Comparison of ENCODE assay signal across 8 mouse cellular contexts in the genomic region with DNA sequence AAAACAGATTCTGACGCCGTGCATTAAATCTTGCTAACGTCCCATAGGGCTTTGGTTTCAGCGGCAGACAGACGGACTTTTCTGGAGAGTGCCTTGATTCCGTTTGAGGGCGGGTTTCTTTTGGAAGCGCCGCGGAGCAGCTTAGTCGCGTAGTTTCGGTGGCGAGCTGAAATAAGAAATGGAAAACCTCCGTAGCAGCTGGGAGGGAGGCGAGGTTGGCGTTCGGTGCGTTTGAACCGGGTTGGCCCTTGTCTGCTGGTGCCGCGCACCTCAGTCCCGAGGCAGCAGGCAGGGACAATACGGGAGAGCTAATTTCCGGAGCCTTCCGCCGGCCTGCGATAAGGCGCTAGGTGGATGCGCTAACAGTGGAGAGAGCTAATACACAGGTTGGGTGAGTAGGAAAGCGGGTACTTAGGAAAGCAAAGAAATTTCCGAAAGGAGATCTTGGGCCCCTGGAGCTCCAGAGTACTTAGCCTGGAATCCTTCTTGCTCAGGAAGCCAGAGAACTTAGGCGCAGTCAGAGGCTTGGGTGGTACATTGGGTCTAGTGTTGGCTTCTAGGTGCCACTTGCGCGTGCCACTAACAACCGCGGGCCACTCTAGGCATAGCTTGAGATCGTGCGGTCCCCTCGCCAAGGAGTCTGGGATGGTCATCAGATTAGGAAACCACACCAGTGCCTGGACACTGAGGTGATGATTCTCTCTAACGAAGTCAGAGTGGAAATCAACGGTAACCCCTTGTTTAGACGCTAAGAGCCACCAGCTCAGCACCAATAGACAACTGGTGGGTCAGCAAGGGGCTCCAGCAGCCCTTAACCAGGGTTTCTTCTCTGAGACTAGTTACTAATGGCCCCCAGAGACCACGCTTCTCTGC. TPM values are rescaled to one million over a fixed set of nuclear protein-coding genes. Genes with fewer than 3 reads are reported as not detected.
DNase-seq lines count a peak whose midpoint lies in the region; ATAC-seq lines count a peak whose summit lies in the region.

No protein-coding gene starts in this region.

- peaks cover 19% of the 10 kb centered on the region for H3K4me1 ChIP-seq in hindbrain, embryonic 12.5 days
- no peaks in the 10 kb centered on the region for H3K4me1 ChIP-seq in liver, embryonic 15.5 days (replicated peaks)

- H3K27me3 ChIP-seq in hindbrain, embryonic 12.5 days: peaks cover 93% of the 10 kb centered on the region
- peaks cover 99% of the 10 kb centered on the region for H3K27me3 ChIP-seq in liver, embryonic 15.5 days

- H3K4me2 ChIP-seq in hindbrain, embryonic 12.5 days (replicated peaks): peak overlapping the region; percentile 33
- peak overlapping the region; percentile 37 for H3K4me2 ChIP-seq in liver, embryonic 15.5 days

- no peak for ATAC-seq in hindbrain, embryonic 12.5 days (ENCODE audit: low FRiP score)
- ATAC-seq in liver, embryonic 15.5 days (ENCODE audit: insufficient read depth): no peak

- H3K9ac ChIP-seq in hindbrain, embryonic 12.5 days: no peak overlapping the region
- no peak overlapping the region for H3K9ac ChIP-seq in liver, embryonic 15.5 days

- H3K4me3 ChIP-seq in hindbrain, embryonic 12.5 days: peak overlapping the region; percentile 8
- no peak overlapping the region for H3K4me3 ChIP-seq in liver, embryonic 15.5 days (replicated peaks)

- DNase-seq in layer of hippocampus, postnatal 10 days (ENCODE audit: low spot score in 2 of 2): peak; percentile 16 to 30
- no peak for DNase-seq in layer of hippocampus, adult 8-10 months (ENCODE audit: low spot score in 2 of 2)
- DNase-seq in embryo, embryonic 9.5 days (ENCODE audit: extremely low spot score): peak; percentile 70
- DNase-seq in layer of hippocampus, postnatal 36 days: no peak
- DNase-seq in right cerebral cortex, postnatal 10 days (ENCODE audit: low spot score in 2 of 2): no peak
- no peak for DNase-seq in gastrocnemius, postnatal 10 days

- WGBS in hindbrain, embryonic 12.5 days: under 1% methylated on average over 44 of the region's 44 CpGs
- WGBS in liver, embryonic 15.5 days (ENCODE audit: insufficient replicate concordance): 2% methylated on average over 44 of the region's 44 CpGs

- no peaks in the 10 kb centered on the region for H3K36me3 ChIP-seq in hindbrain, embryonic 12.5 days
- no peaks in the 10 kb centered on the region for H3K36me3 ChIP-seq in liver, embryonic 15.5 days (replicated peaks)

- no peaks in the 10 kb centered on the region for H3K9me3 ChIP-seq in hindbrain, embryonic 12.5 days (replicated peaks)
- no peaks in the 10 kb centered on the region for H3K9me3 ChIP-seq in liver, embryonic 15.5 days (replicated peaks)

- no peak overlapping the region for H3K27ac ChIP-seq in hindbrain, embryonic 12.5 days
- H3K27ac ChIP-seq in liver, embryonic 15.5 days (replicated peaks): no peak overlapping the region

RNA-seq across cellular contexts. Expression of a gene that starts 5.1 kb away (rescaled TPM):
- 1 to 10 TPM in 1 of 2 experiments, under 1 TPM in 1; 0.94 to 1.2 TPM for total RNA-seq in layer of hippocampus, postnatal 10 days (2021)
- total RNA-seq in layer of hippocampus, adult 8-10 months (2022): 1 to 10 TPM in 2 of 4 experiments, under 1 TPM in 2; 0.85 to 1.1 (median 0.97) TPM
- polyA plus RNA-seq in hindbrain, embryonic 12.5 days (2016; fragmentation: Nextera tagmentation; extraction: Ambion mirVana): 5.4 and 6.7 TPM in 2 replicates
- polyA plus RNA-seq in liver, embryonic 15.5 days (2015; fragmentation: Nextera tagmentation; extraction: Ambion mirVana): 0.02 TPM in 1 of 2 replicates, not detected in the other
- under 1 TPM; 0.55 to 0.88 TPM for total RNA-seq in layer of hippocampus, postnatal 36 days (2021)
- total RNA-seq in gastrocnemius, postnatal 10 days (2021): under 1 TPM; 0.78 to 0.81 TPM

Comparison
In these comparisons a context has a peak if more than half of its experiments do, and no peak if none do; other contexts are left out.
1. DNase-seq: peak in layer of hippocampus, postnatal 10 days (2 of 2) and embryo, embryonic 9.5 days (single experiment); none in layer of hippocampus, adult 8-10 months (0 of 2), layer of hippocampus, postnatal 36 days (0 of 2), right cerebral cortex, postnatal 10 days (0 of 2) and gastrocnemius, postnatal 10 days (single experiment).